Mouse (Mus musculus) induced T-regulatory cell, adult 2 months (primary cell): ENCODE data around the gene Khdrbs1.
"Not testable (repeated sequence)": the region's sequence is repeated elsewhere in the genome, so short reads cannot be mapped to it uniquely, and the experiment has no call there.

Experiments
- DNase-seq: peaks from one replicate; pipeline ENCODE4 v3.0.0-alpha.2; 2012; ENCODE audit warnings: low read depth

Khdrbs1 gene

DNA sequence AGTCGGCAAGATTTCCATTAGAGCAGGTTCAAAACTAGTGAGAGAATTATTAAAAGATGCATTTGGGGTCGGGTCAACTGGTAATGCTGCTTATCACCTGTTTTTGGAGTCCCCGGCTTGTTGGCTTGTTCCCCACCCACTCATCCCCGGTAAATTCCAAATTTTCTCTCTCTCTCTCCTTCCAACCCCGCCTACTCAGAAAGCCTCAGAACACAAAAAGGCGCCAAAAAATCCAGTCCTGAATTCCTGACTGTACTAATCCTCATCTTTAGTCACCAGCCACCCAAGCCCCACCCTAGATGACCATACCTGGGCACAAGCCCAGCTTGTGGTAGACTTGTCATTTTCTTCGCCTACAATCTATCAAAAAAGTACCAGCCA, 897 bp upstream of the Khdrbs1 start:
- DNase-seq = no peak

DNA sequence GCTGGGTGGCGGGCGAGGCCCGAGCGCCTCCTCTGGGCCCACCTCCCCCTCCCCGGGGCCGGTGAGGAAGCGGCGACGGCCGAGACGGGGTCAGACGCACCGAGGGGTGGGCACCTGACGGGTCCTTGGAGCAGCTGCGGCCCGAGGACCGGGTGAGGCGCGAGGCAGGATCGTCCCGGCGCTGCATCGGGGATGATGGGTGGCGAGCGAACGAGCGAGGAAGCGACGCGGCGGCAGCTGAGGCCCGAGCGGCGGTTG, 200 bp downstream of the Khdrbs1 start:
- DNase-seq = no peak

DNA sequence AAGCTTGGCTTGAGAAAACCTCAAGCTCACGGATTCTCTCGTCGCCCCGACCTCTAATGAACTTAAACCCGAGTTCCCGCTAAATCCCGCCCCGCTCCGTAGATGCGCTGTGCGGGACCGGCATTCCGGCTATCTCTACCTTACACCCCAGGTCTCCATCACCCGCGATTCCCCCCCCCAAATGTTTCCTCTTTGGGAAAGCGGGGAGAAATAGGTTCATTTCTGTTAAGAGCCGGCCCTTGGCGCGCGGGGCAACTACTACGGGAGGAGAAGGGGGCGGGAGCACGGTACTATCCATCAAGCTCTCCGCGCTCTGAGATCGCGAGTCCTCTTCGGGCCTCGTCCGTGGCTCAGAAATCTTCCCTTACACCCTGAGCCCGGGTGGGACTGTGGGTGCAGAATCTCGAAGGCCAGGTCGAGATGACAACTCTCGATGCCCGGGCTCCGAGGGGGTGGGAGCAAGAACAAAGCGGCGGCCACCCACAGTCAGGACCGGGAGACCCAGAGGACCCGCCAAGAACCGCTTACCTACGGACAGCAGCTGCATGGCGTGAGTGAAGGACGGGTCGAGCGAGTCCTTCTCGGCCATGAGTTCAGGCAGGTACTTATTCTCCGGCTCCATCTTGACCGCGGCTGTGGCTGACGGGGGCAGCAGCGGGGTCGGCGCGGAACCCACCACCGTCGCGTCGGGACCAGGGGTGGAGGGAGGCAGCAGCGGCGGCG, 691 bp downstream of the Khdrbs1 start:
- DNase-seq = peak; percentile 70

DNA sequence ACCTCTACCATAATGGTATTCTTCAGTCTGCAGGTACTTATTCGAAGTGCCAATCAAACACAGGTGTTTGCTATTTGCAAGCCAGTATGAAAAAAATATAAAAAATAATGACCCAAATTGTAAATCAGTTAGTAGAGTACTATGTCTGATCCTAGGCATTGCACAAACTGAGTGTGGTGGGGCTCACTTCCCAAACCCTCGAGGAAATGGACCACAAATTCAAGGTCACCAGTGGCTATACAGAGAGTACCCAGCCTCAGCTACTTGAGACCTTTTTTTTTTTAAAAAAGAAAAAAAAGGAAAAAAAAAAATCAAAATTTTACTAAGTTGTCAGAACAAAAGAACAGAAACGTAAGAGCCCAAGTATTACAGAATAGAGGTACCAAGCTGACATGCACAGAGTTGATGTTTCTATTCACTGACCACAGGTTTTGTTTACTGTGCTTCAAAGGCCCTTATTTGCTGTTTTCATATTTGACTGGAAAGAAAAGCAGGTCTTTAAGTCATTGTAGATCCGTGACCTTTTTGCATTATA, 2.9 kb downstream of the Khdrbs1 start:
- DNase-seq = peak; percentile 71

DNA sequence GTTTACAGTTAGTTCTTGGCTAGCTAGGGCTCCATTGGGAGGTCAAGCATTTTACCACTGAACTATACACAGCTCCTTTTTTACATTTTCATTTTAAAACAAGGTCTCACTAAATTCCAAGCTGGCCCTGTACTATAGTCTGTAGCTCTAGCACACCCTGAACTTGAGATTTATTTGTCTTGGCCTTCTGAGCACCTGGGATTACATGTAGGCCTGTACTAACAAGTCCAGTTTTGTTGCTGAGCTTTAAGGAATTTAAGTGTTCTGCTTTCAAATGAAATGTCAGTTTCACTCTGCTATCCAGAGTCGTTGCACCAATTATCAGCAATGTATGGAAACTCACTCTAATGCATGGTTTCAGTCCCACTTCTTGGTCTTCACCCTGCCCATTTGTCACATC, 5.9 kb downstream of the Khdrbs1 start:
- DNase-seq = no peak

DNA sequence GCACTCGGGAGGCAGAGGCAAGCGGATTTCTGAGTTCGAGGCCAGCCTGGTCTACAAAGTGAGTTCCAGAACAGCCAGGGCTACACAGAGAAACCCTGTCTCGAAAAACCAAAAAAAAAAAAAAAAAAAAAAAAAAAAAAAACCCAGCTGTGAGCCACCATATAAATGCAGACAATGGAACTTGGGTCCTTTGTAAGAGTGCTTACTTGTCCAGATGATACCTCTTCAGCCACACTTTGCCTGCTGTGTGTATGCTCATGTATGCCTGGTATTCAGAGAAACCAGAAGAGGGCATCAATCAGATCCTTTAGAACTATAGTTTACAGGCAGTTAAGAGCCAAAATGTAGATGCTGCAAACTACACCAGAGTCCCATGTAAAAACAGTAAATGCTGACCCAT, 6.6 kb downstream of the Khdrbs1 start:
- peak; percentile 29 for DNase-seq

DNA sequence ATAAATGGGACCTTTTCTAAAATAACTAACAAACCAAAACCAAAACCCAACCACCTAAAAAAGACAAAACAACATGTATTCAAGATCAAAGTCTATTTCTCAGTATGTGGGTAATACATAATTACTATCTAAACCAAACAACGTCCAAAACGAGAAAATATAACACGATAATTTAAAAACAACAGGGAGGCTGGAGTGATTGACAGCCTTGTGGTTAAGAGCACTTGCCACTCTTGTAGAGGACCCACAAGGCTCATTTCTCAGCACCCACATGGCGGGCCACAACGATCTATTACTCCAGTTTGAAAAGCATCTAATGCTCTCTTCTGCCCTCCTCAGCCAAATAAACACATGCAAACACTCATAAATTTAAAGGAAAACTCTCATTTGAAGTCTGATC, 10.7 kb downstream of the Khdrbs1 start:
- peak; percentile 69 for DNase-seq

DNA sequence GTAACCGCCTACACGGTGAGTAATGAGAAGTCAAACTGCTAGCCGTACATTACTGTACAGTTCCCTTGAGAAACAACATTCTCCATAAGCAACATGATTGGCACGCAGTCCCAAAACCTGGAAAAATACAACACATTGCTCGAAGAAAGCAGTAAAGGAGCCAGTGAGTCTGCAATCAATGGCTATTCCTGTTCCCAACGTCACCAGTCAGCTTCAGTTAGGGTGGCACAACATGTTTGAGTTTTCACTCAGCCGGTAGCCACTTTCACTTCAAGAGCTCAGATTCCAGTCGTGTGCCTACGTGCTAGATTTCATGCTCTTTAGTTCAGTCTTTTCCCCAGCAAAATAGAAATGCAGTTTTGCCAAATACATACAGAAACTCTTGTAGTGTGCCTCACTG, 25.8 kb downstream of the Khdrbs1 start:
- no peak for DNase-seq

DNA sequence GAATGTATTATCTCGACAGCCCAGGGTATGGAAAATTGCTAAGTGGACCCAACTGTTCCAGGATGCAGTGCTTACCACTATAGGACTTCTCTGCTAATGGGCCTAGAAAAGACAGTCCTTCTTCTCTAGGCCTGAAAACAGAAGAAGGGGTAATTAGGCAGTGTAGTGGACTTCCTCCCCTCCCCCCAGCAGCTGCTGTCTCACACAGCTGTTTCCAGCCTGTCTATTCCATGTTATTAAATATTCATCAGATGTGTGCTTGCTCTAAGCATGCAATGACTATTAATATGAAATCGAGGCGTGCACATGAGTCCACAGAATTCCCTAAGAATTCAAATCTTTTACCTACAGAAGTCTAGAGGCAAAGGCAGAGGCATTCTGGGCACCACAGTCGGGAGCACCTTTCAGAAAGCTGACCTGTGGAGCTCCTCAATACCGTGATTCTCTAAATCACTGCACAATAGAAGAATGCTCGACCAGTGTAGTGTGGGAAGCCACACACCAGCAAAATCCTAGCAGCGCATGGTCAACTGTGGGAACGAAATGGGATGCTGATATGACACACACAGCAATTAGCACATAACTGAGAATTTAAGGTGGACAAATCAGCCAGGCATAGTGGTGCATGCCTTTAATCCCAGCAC, 32.5 kb downstream of the Khdrbs1 start:
- DNase-seq = no peak

DNA sequence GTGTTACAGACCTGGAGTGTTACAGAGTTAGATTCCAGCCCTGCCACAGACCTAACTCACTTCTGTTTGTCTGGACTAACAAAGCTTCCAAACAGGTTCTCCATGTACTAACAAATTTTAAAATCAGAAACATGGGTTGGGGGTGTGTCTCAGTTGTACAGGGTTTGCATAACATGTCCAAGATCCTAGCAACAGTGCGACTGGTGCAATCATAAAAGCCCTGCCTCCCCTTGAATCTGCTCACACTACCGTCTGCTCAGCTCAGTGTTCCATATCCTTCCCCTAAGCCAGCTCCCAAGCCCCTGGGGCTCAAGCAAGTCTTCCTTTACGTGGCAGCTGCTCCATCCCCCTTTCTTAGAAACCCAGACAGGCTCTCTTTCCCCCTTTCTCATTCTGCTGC, 35.4 kb downstream of the Khdrbs1 start:
- DNase-seq = no peak

DNA sequence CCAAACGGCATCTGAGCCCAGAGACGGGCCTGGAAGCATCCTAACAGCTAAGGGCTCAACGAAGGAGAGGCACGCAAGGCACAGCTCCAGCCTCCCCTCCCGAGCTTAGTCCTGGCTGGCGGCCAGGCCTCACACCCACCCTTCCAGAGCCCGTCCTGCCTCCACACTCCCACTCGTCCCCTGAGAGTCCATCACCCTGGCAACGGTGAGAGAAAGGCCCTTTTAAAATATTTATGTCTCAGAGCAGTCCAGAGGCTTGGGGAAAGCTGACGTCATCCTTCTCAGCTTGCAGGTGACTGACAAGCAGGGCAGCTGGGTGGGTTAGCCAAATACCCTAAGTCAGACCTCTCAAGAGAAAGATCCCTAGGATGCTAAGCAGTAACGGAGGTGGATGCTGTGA, 39.6 kb downstream of the Khdrbs1 start:
- DNase-seq = no peak

DNA sequence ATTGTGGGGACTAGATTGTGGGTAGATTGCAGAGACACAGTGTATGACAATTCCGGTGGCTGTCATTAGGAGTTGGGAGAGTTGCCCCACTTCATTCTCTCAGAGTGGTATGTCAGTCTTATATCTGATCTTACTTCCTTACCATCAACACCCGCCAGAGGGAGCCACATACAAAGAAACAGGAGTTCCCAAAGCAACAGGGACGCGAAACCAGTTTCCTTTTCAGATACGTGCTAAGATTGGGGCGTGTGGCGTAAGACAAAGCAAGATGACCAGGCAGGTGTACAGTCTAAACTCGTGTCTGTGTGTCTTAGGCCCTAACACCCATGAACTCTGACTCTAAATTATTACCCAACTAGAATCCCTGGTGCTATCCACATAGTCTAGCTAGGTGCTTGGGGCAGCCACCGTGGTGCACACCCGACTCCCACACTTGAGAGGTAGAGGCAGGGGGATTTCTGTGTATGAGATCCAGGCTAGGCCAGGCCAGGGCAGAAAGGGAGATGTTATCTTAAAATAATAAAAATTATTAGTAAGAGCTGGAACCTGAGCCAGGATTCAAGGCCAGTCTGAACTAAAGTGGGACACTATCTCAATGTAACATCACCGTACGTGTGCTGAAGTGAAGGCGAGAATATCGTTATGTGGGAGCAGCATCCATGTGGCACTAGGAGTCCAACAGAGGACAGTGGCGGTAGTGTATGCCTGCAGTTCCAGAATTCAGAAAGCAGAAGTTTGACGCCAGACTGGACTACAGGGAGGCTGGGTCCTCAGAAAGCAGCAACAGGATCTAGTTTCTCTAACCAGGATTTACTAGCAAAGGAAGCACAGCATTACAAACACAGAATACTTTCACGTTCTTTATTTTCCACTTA, 40.4 kb downstream of the Khdrbs1 start:
- DNase-seq = peak; percentile 96

DNA sequence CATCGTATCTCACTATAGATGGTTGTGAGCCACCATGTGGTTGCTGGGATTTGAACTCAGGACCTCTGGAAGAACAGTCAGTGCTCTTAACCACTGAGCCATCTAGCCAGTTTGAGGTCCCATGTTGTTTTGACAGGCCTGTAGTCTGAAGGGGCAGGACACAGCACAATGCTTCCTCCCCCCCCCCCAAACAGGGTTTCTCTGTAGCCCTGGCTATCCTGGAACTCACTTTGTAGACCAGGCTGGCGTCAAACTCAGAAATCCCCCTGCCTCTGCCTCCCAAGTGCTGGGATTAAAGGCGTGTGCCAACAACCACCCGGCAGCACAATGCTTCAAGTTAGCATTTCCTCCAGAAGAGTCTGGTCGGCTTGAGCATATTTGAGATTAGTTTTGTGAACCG, 41.4 kb downstream of the Khdrbs1 start:
- not testable (repeated sequence) for DNase-seq

DNA sequence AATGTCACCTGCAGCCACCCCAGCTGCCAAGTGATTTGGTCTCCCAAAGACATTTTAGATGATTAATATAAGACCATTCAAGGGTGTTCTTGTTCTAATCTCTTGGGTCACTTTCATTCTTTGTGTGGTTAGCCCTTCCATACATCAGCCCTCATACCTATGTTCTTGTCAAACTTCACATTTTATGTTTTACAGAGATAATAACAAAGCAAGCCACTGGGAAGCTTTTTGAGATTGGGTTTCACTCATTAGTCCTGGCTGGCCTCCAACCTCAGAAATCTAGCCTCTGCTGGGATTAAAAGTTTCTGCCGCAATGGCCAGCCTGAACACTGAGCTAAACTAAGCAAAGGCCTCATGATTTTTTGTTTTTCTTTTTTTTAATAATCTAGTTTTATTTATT, 41.9 kb downstream of the Khdrbs1 start:
- DNase-seq = no peak

DNA sequence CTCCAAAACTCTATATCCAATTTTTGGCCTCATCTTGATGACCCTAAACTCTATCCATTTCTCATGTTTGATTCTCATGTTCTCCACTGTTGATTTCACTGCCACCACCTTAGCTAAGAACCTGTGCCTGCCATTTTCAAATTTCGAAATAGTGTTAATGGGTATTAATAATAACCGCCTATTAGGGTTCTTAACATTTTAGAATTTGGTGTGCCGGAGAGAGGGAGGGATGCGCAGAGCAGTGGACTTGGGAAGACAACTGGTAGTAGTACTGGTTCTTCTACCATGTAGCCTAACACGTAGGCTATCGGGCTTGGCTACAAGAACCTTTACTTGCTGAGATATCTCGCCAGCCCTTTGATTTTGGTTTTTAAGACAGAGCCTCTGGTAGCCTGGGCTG, 44.9 kb downstream of the Khdrbs1 start:
- DNase-seq = no peak

DNA sequence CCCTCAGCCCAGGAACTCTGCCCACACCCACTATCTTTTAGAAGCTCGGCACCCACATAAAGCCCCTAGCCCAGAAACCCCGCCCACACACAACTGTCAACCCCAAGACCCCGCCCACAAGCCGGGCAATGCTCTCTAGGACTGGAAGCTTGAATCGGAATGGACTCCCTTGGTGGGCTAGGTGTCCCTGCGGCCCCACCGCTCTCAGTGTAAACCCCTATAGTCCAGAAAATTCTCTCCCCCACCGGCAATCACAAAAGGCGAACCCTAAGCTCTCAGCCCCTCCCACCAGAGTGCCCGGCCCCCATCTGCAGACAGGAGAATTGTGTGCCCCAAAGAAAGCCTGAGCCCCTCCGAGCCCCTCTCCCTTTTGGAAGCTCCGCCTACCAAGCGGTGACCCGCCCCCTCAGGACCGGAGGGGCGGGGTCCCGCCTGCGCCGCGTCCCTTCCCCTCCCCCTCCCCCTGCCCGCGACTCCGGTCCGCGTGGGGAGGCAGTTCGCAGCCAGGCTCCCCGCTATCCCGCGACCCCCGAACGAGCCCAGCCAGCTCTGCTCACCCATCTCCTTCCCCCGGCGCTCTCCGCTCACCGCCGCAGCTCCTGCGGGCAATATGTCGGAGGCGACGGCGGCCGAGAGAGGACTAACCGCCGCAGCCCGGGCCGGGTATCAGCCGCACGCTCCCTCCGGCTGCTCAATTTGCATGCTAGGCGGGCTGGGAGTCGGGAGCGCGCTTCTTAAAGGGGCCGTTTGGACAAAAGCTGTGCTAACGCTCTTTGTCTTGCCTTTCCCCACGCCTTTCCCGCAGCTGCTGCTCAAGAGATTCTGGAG, 45.7 kb downstream of the Khdrbs1 start, which contains the start of gene Tmem39b:
Gene Tmem39b, minus strand, starts transcription at position 681 of the 828 bp plus-strand sequence.
- DNase-seq = peak; percentile 91

DNA sequence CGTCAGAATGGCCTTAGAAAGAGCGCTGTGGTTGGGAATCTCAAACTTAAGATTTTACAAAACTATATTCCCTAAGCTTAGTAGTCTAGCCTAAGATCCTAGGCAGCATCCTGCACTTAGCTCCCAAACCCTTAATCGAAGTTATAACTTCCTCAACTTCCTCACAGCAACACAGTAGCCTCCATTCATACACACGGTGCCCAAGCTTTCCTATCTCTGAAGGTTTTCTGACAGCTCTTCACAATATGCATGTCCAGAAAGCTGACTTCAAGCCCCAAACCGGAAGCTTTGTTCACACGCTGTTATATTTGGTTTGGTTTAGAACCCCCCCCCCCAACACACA, 46.3 kb downstream of the Khdrbs1 start:
- DNase-seq = no peak

DNA sequence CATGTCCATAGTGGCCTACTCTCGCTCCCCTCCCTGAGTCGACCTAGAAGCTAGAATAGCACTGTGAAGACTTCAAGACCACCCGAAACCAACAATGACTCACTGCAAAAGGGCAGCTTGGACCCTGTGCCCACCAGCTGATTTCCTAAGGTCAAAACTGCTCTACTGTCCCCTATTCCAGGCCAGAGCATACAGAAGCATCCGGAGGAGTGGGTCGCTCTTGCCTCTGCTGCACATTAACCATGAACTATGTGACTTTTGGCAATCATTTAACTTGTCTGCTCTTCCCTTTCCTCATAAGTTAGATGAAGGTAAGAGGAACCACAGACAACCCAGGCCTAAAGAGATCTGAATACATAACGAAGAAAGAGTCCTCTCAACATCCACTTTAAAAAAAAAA, 57.6 kb downstream of the Khdrbs1 start:
- no peak for DNase-seq

DNA sequence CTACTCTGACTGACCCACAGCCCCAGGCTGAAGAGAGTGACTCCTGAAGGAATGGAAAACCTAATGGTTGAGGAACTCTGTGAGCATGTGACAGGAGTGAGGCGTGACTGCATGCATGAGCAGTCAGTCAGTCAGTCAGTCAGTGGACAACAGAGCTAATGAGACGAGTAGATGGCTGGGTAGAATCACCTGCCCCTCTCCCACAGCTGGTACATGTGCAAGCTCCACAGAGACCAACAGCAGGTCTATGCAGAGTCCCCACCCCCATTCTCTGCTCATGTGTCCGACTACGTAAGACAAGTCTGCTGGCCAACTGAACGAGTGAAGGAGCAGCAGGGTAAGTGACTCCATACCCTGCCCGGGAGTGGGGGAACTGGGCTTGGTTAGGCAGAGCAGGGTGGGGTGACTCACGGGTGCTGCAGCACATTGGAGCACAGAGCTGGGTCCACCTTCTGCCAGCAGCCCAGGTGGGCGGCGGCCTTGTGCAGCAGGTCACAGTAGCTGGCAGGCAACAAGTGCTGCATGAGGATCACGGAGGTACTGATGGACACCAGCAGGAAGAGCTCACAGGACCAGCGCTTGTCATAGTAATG, 58.1 kb downstream of the Khdrbs1 start:
- no peak for DNase-seq

DNA sequence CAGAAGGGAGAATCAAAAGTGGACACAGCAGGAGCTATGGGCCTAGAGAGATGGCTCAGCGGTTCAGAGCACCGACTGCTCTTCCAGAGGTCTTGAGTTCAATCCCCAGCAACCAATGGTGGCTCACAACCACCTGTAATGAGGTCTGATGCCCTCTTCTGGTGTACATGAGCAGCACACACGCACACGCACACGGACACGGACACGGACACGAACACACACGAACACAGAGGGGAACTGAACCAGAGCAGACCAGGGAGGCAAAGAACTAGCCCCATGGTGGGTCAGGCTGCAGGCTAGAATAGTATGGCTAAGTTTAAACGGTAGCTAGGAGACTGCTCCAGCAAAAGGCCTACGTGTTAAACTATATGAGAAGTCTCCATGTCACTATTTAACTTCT, 60.3 kb downstream of the Khdrbs1 start:
- no peak for DNase-seq

DNA sequence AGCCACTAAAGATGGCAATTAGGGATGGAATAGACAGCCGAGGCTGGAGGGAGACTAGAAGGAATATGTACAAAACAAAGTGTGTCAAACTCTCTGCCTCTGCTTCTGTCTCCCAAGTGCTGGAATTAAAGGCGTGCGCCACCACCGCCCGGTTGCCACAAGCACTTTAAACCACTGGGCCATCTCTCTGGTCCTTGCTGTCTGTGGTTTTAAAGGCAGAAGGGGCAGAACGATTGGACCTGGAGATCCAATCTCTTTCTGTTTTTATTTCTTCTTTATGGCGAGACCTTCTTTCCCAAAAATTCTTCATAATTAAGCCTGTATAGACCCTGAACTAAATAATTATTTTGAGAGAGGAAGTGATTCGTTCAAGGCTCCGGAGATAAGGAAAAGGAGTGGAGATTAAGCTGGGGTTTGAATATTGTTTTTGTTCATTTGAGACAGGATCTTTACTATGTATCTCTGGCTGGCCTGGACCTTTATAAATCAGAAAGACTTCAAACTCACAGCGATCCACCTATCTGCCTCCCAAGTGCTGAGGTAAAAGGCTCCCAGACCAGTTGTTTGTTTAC, 69.1 kb downstream of the Khdrbs1 start:
- DNase-seq = no peak
